Mouse (Mus musculus): Measurements from ENCODE around the gene Epha4.

DNA sequence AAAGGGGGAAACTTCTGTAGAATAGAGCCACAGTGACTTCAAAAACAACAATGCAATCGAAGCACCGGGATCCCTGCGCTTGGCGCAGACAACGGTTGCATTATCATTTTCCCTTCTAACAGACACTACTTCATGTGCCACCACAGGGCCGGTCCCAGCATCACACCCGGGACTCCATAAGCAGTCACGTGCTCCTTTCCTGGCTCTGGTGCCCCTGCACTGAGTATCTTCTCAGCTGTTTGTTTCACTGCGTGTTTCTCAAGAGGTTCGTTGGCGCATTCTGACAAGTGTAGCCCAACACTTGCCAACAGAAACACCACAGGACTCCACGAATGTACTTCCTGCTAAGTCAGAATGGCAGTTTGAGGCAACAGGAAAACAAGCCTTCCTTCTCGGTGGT is 102.6 kb downstream of the Epha4 start:
- TF ChIP-seq CTCF (IDR thresholded peaks at IDR 0.05) (peak; percentile 20; the same call in 1 of the 2 replicates), POLR2A (IDR thresholded peaks at IDR 0.05; ENCODE audit: insufficient read depth, low read depth, low read length) (no peak), EP300 (IDR thresholded peaks at IDR 0.05; ENCODE audit: insufficient read depth, low read depth, low read length) (no peak)

Data from heart, adult 2 months (tissue).